Mouse (Mus musculus) liver, embryonic 14 days (tissue): Measurements from ENCODE around the gene Them4. TPM values are rescaled to one million over a fixed set of nuclear protein-coding genes. Genes with fewer than 3 reads are reported as not detected.

Source experiments
- polyA plus RNA-seq: library from polyadenylated mRNA; depleted of rRNA; stranded (reverse); fragments of >200 nt; gene quantifications from 2 replicates; pipeline ENCODE4 v1.2.3, GENCODE M21; 2012; rRNA removed

Them4 gene
- 1.2 and 1.3 TPM in 2 replicates for polyA plus RNA-seq

DNA sequence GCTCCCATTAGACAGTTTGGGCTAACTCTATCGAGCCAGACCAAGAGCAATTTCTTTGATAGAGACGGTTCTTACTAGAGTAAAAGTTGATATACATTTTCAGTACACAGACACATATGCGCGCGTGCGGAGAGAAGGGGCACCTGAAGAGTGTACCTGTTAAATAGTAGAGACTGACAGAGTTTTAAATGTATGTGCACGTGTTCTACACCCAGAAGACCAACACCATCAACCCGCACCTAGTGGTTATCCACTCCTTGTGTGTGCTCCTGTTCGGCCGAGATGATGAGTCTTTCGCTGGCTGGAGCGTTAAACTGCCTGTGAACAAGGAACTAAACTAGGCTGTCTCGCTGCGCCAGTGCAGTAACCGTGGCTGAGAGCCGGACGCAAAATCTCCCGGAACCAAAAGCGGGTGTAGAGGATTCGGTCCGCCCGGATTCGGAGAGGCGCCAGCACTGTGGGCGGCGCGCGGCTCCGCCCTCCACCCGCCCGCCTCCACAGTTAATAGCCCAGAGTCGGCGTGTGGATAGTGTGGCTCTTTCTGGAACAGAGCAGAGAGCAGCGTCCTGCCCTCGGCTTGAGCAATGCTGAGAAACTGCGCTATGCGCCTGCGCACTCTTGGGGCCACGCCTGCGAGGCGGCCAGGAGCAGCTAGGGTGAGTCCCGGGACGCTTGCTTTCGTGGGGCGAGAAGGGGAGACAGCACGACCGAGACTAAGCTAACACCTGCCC, at the start of gene Them4:
Them4 (plus strand) TSS at position 457 of the 731 bp plus-strand sequence.

DNA sequence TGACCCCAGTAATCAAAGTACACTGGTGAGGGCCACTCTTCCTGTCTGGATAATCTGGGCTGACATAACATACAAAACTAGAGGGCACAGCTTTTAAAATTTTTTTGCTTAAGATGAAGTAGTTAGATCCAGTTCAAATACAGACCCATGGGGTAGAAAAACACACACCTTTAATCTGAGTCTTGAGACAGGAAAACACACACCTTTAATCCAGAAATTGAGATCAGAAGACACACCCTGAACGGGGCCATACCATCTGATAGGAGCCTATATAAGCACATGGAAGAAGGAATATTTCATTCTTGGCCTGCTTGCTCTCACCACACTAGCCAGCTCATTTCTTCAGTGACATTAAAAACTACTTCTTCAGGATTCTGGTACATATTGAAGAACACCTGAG, 46.2 kb upstream of the Them4 start, which contains the start of gene Gm4778:
Gm4778 (plus strand) TSS at position 301 of the 400 bp plus-strand sequence.

DNA sequence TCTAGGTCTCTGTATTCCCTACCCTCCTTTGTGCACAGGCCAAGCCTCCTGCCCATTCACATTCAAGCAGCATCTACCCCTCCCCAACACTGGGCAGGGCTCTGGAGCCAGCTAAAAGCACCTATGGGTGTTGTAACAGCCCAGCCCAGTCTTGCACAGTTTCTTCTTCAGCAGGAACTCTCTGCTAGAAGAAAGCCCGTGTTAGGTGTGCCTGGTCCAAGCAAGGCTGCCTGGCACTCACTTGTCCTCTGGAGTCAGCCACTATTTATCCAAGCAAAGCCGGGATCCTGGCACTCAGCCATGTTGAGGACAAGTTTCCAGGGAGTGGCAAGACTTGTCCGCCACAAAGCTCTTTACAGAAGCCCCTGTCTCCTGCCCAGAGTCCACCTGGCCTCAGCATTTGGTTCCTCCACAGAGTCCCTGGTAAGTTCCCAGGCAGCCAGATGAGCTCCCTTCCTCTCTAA, 32.1 kb downstream of the Them4 start, which contains the start of gene Them5:
Them5 (plus strand) TSS at position 141 of the 464 bp plus-strand sequence.

DNA sequence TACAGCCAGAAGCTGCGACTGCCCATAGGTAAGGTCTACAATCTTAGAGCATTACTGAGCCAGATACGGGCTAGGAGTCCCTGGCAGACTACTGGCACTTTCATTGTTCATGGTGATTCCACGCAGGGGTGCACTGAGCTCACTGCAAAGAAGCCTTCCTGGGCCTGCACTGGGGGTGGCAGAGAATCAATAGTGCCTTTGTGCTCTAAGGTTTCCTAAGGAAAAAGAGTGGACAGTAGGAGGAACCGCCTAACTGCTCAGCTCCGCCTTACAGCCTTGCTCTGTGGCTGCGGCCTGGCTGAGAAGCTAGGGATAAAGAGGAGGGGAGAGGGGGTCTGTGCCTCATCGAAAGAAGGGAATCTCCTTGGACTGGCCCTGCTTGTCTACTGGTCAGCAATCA, 52.2 kb downstream of the Them4 start, which contains the start of gene C2cd4d:
C2cd4d (plus strand) TSS at position 301 of the 400 bp plus-strand sequence.

DNA sequence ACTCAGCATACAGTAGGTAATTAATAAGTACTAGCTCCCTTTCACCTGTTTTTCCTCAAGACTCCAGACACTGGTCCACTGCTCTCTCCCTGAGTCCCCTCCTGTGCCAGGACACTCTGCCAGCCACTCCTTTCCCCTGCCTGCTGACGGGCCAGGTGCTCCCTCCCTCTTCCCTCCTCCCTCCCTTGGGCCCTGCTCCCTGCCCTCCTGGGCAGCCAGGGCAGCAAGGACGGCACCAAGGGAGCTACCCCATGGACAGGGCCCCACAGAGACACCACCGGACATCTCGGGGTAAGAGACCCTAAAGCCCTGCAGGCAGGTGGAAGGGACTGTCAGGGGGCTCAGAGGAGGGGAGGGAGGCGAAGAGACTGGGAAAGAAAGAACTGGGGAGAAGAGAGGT, 62.8 kb downstream of the Them4 start, which contains the start of gene Rorc:
Rorc (plus strand) TSS at position 154 of the 400 bp plus-strand sequence.

Other genes with a start within 250 kb of the Them4 start
- gene Gm10697, start 237.4 kb upstream of the Them4 start, polyA plus RNA-seq = not detected in 2 replicates
- gene Gm10696, start 131.9 kb upstream of the Them4 start, polyA plus RNA-seq = not detected in 2 replicates
- not detected in 2 replicates for gene Gm5286, start 113.4 kb upstream of the Them4 start, polyA plus RNA-seq
- not detected in 2 replicates for gene Gm4778, start 46.1 kb upstream of the Them4 start, polyA plus RNA-seq
- not detected in 2 replicates for gene Them5, start 32.0 kb downstream of the Them4 start, polyA plus RNA-seq
- gene C2cd4d, start 52.3 kb downstream of the Them4 start, polyA plus RNA-seq = 0.02 and 0.03 TPM in 2 replicates
- 0.57 and 0.76 TPM in 2 replicates for gene Rorc, start 62.7 kb downstream of the Them4 start, polyA plus RNA-seq
- 0.01 TPM in 2 replicates for gene Lingo4, start 88.4 kb downstream of the Them4 start, polyA plus RNA-seq
- 2.4 and 3.3 TPM in 2 replicates for gene Tdrkh, start 103.2 kb downstream of the Them4 start, polyA plus RNA-seq
- 35.3 and 41.5 TPM in 2 replicates for gene Mrpl9, start 133.2 kb downstream of the Them4 start, polyA plus RNA-seq
- 0.03 TPM in 1 of 2 replicates, not detected in the other for gene Oaz3, start 133.8 kb downstream of the Them4 start, polyA plus RNA-seq
- 0.02 and 0.15 TPM in 2 replicates for gene Celf3, start 168.2 kb downstream of the Them4 start, polyA plus RNA-seq
- gene Riiad1, start 170.3 kb downstream of the Them4 start, polyA plus RNA-seq = 0.12 TPM in 2 replicates